Mouse (Mus musculus) hindbrain, embryonic 12.5 days (tissue): ENCODE measurements at regions not wholly inside any gene's neighbourhood (a gene's known extent, or its start where the extent isn't known, plus 50 kb on each side); places are given as distances from the start of the nearest gene placed in this dataset.

ENCODE experiments used
- ATAC-seq: fragments of 200-750 bp; cut with Nextera tagmentation; 2 replicates; pipeline ENCODE4 v1.8.0; 2017; ENCODE audit warnings: moderate TSS enrichment; ENCODE audit not compliant: low FRiP score
- H3K27ac ChIP-seq: fragments of 300-500 bp; sonication (generic); 2 replicates; pipeline ENCODE4 v1.5.1; 2016; ENCODE audit warnings: mild to moderate bottlenecking
- H3K27me3 ChIP-seq: fragments of 300-500 bp; sonication (generic); 2 replicates; pipeline ENCODE4 v1.6.1; 2016; ENCODE audit warnings: mild to moderate bottlenecking
- H3K36me3 ChIP-seq: fragments of 300-500 bp; sonication (generic); 2 replicates; pipeline ENCODE4 v1.6.1; 2016; ENCODE audit warnings: mild to moderate bottlenecking
- H3K4me1 ChIP-seq: fragments of 300-500 bp; sonication (generic); 2 replicates; pipeline ENCODE4 v1.6.1; 2016
- H3K4me2 ChIP-seq: fragments of 300-500 bp; sonication (generic); replicated peaks from 2 replicates; pipeline ENCODE4 v1.6.1; 2016; ENCODE audit warnings: mild to moderate bottlenecking
- H3K4me3 ChIP-seq: fragments of 300-500 bp; sonication (generic); 2 replicates; pipeline ENCODE4 v1.5.1; 2016; ENCODE audit warnings: mild to moderate bottlenecking
- H3K9ac ChIP-seq: fragments of 300-500 bp; sonication (generic); 2 replicates; pipeline ENCODE4 v1.6.1; 2016; ENCODE audit warnings: mild to moderate bottlenecking, moderate library complexity
- H3K9me3 ChIP-seq: fragments of 300-500 bp; sonication (generic); replicated peaks from 2 replicates; pipeline ENCODE4 v1.6.1; 2016; ENCODE audit warnings: mild to moderate bottlenecking
- WGBS: fragments of 180-500 bp; shearing (Covaris S2); methylation state at CpG from one replicate; pipeline ENCODE4 v1.1.7; 2016; 5-methylcytosine and 5-hydroxymethylcytosine counted together

- Histone ChIP-seq H3K36me3 (no peaks in the 10 kb centered on the region), H3K4me2 (no peak overlapping the region), H3K9ac (no peak overlapping the region), H3K4me1 (no peaks in the 10 kb centered on the region), H3K27ac (no peak overlapping the region), H3K27me3 (no peaks in the 10 kb centered on the region), H3K4me3 (no peak overlapping the region), H3K9me3 (no peaks in the 10 kb centered on the region)
- 67% methylated on average over 3 of the region's 3 CpGs for WGBS
- ATAC-seq, result no peak
These were observed 51.7 kb upstream of the Robo1 start for GRCm38 (mm10) chr16:72256388-72256787.
